Mouse (Mus musculus) C2C12 (cell line): ENCODE results near the gene Ppp4r1. TPM values are rescaled to one million over a fixed set of nuclear protein-coding genes. Genes with fewer than 3 reads are reported as not detected.

Experiments used
- H3K27me3 ChIP-seq: one replicate; pipeline ENCODE4 v1.6.1; 2011; ENCODE audit not compliant: control insufficient read depth, insufficient read depth, insufficient read length
- H3K36me3 ChIP-seq: one replicate; pipeline ENCODE4 v1.6.1; 2011; ENCODE audit not compliant: control insufficient read depth, insufficient read depth
- H3K4me3 ChIP-seq: one replicate; pipeline ENCODE4 v1.5.1; 2011; ENCODE audit warnings: mild to moderate bottlenecking, control low read depth; ENCODE audit not compliant: poor library complexity, insufficient read depth, severe bottlenecking
- H3K79me2 ChIP-seq: one replicate; pipeline ENCODE4 v1.6.1; 2011; ENCODE audit not compliant: control insufficient read depth, insufficient read depth
- H3K79me3 ChIP-seq: one replicate; pipeline ENCODE4 v1.6.1; 2011; ENCODE audit warnings: low read depth, control low read depth
- H3ac ChIP-seq: one replicate; pipeline ENCODE3; 2011; ENCODE audit warnings: low read depth; ENCODE audit not compliant: control insufficient read depth, insufficient read length
- CEBPB ChIP-seq: IDR thresholded peaks from one replicate; pipeline ENCODE4 v1.6.1; 2011; ENCODE audit warnings: low read depth, mild to moderate bottlenecking, control low read depth, moderate library complexity
- CTCF ChIP-seq: IDR thresholded peaks from one replicate; pipeline ENCODE4 v1.5.1; 2011; ENCODE audit not compliant: control insufficient read depth, insufficient read depth, insufficient read length
- FOSL1 ChIP-seq: IDR thresholded peaks from one replicate; pipeline ENCODE4 v1.8.0; 2011; ENCODE audit warnings: mild to moderate bottlenecking, low read length; ENCODE audit not compliant: poor library complexity, insufficient read depth, severe bottlenecking
- MAX ChIP-seq: IDR thresholded peaks from one replicate; pipeline ENCODE4 v1.6.1; 2011; ENCODE audit warnings: mild to moderate bottlenecking, control low read depth
- MYOD1 ChIP-seq: IDR thresholded peaks from one replicate; pipeline ENCODE4 v1.6.1; 2011; ENCODE audit warnings: low read depth; ENCODE audit not compliant: control insufficient read depth, insufficient read length
- MYOG ChIP-seq: IDR thresholded peaks from one replicate; pipeline ENCODE4 v1.6.1; 2011; ENCODE audit not compliant: control insufficient read depth, insufficient read length; ENCODE audit errors: extremely low read depth
- USF1 ChIP-seq: IDR thresholded peaks from one replicate; pipeline ENCODE4 v1.6.1; 2011; ENCODE audit warnings: low read depth, mild to moderate bottlenecking, control low read depth, moderate library complexity
- polyA plus RNA-seq: library from polyadenylated mRNA; unstranded; fragments of >200 nt; fragmentation: generic; extraction: Trizol; gene quantifications from one replicate; pipeline ENCODE4 v1.2.1, GENCODE M21; 2012; ENCODE audit warnings: missing spikeins

Ppp4r1 gene
- polyA plus RNA-seq, 1 experiment = 61.8 TPM

- TF ChIP-seq FOSL1 = no peak
- no peak for TF ChIP-seq USF1
- no peak for TF ChIP-seq CEBPB
- TF ChIP-seq CTCF = no peak
- no peak for TF ChIP-seq MYOG
- no peak for TF ChIP-seq MYOD1
- TF ChIP-seq MAX = no peak
- H3K79me2 ChIP-seq = peaks cover 74% of the 10 kb centered on the region
- H3K79me3 ChIP-seq = peaks cover 69% of the 10 kb centered on the region
- H3K4me3 ChIP-seq = no peak overlapping the region
- H3K27me3 ChIP-seq = no peaks in the 10 kb centered on the region
- no peak overlapping the region for H3ac ChIP-seq
- peaks cover 34% of the 10 kb centered on the region for H3K36me3 ChIP-seq
These were observed 3.3 kb downstream of the Ppp4r1 start for GRCm38 (mm10) chr17:65785707-65786106.

GRCm38 (mm10) chr17:65786225-65786624 is 3.9 kb downstream of the Ppp4r1 start:
- no peak overlapping the region for H3ac ChIP-seq
- H3K4me3 ChIP-seq = no peak overlapping the region
- TF ChIP-seq USF1 = no peak
- TF ChIP-seq MAX = no peak
- H3K36me3 ChIP-seq = peaks cover 34% of the 10 kb centered on the region
- peaks cover 73% of the 10 kb centered on the region for H3K79me3 ChIP-seq
- H3K27me3 ChIP-seq = no peaks in the 10 kb centered on the region
- H3K79me2 ChIP-seq = peaks cover 79% of the 10 kb centered on the region

- TF ChIP-seq USF1 (no peak), MAX (no peak), CTCF (no peak), CEBPB (no peak), FOSL1 (no peak), MYOD1 (no peak), MYOG (no peak)
- Histone ChIP-seq H3K4me3 (no peak overlapping the region), H3ac (no peak overlapping the region), H3K36me3 (peaks cover 34% of the 10 kb centered on the region), H3K79me2 (peaks cover 89% of the 10 kb centered on the region), H3K79me3 (peaks cover 84% of the 10 kb centered on the region), H3K27me3 (no peaks in the 10 kb centered on the region)
These were observed 4.9 kb downstream of the Ppp4r1 start for GRCm38 (mm10) chr17:65787261-65787660.

- peaks cover 34% of the 10 kb centered on the region for H3K36me3 ChIP-seq
- no peak overlapping the region for H3ac ChIP-seq
- H3K79me2 ChIP-seq = peaks cover 100% of the 10 kb centered on the region
- TF ChIP-seq MYOG (no peak), CEBPB (no peak), FOSL1 (no peak), MYOD1 (no peak), CTCF (no peak), MAX (no peak), USF1 (no peak)
- no peaks in the 10 kb centered on the region for H3K27me3 ChIP-seq
- peaks cover 98% of the 10 kb centered on the region for H3K79me3 ChIP-seq
- H3K4me3 ChIP-seq = no peak overlapping the region
These were observed 6.3 kb downstream of the Ppp4r1 start for GRCm38 (mm10) chr17:65788542-65789291.

GRCm38 (mm10) chr17:65789576-65789975 is 7.2 kb downstream of the Ppp4r1 start:
- H3K4me3 ChIP-seq = no peak overlapping the region
- TF ChIP-seq MYOD1 (no peak), CEBPB (no peak), FOSL1 (no peak), MAX (no peak), MYOG (no peak), CTCF (no peak), USF1 (no peak)
- H3K36me3 ChIP-seq = peaks cover 34% of the 10 kb centered on the region
- H3ac ChIP-seq = no peak overlapping the region
- peaks cover 98% of the 10 kb centered on the region for H3K79me3 ChIP-seq
- no peaks in the 10 kb centered on the region for H3K27me3 ChIP-seq
- H3K79me2 ChIP-seq = peaks cover 100% of the 10 kb centered on the region

- H3K27me3 ChIP-seq = no peaks in the 10 kb centered on the region
- H3K79me3 ChIP-seq = peaks cover 96% of the 10 kb centered on the region
- H3K79me2 ChIP-seq = peaks cover 100% of the 10 kb centered on the region
- no peak overlapping the region for H3ac ChIP-seq
- H3K36me3 ChIP-seq = peaks cover 26% of the 10 kb centered on the region
- no peak for TF ChIP-seq CTCF
- TF ChIP-seq MAX = no peak
- no peak for TF ChIP-seq FOSL1
- H3K4me3 ChIP-seq = no peak overlapping the region
These were observed 8.8 kb downstream of the Ppp4r1 start for GRCm38 (mm10) chr17:65791161-65791560.
